Mouse (Mus musculus) lung, embryonic 15.5 days (tissue): ENCODE data around the gene Entpd8. TPM values are rescaled to one million over a fixed set of nuclear protein-coding genes. Genes with fewer than 3 reads are reported as not detected.

Experiments
- ATAC-seq: fragments of 200-750 bp; cut with Nextera tagmentation; 2 replicates; pipeline ENCODE4 v1.8.0; 2017; ENCODE audit warnings: moderate number of reproducible peaks, borderline replicate concordance; ENCODE audit not compliant: low FRiP score, low TSS enrichment; ENCODE audit errors: extremely low read depth
- H3K27ac ChIP-seq: fragments of 300-500 bp; sonication (generic); 2 replicates; pipeline ENCODE4 v1.5.1; 2015; ENCODE audit warnings: moderate library complexity, mild to moderate bottlenecking, inconsistent platforms
- H3K27me3 ChIP-seq: fragments of 300-500 bp; sonication (generic); 2 replicates; pipeline ENCODE4 v1.6.1; 2015; ENCODE audit warnings: inconsistent platforms
- H3K36me3 ChIP-seq: fragments of 300-500 bp; sonication (generic); 2 replicates; pipeline ENCODE4 v1.6.1; 2015; ENCODE audit warnings: inconsistent platforms
- H3K4me1 ChIP-seq: fragments of 300-500 bp; sonication (generic); 2 replicates; pipeline ENCODE4 v1.6.1; 2015; ENCODE audit warnings: inconsistent platforms
- H3K4me2 ChIP-seq: fragments of 300-500 bp; sonication (generic); 2 replicates; pipeline ENCODE4 v1.6.1; 2015; ENCODE audit warnings: inconsistent platforms, mild to moderate bottlenecking, moderate library complexity
- H3K4me3 ChIP-seq: fragments of 300-500 bp; sonication (generic); 2 replicates; pipeline ENCODE4 v1.5.1; 2015; ENCODE audit warnings: mild to moderate bottlenecking, inconsistent platforms
- H3K9ac ChIP-seq: fragments of 300-500 bp; sonication (generic); 2 replicates; pipeline ENCODE4 v1.6.1; 2015; ENCODE audit warnings: inconsistent platforms
- H3K9me3 ChIP-seq: fragments of 300-500 bp; sonication (generic); 2 replicates; pipeline ENCODE4 v1.6.1; 2016; ENCODE audit warnings: inconsistent platforms
- WGBS: fragments of 180-500 bp; shearing (Covaris S2); methylation state at CpG from one replicate; pipeline ENCODE4 v1.1.7; 2015; 5-methylcytosine and 5-hydroxymethylcytosine counted together
- microRNA-seq: library from miRNA; unstranded; fragments of <30 nt; microRNA quantifications from one replicate; pipeline ENCODE4, GENCODE M21; 2016
- polyA plus RNA-seq: library from polyadenylated mRNA; unstranded; fragments of >200 nt; fragmentation: Nextera tagmentation; extraction: Ambion mirVana; gene quantifications from 2 replicates; pipeline ENCODE4 v1.2.1, GENCODE M21; 2015

Gene Entpd8
- polyA plus RNA-seq, 1 experiment from 2014 or later = 0.31 TPM

DNA sequence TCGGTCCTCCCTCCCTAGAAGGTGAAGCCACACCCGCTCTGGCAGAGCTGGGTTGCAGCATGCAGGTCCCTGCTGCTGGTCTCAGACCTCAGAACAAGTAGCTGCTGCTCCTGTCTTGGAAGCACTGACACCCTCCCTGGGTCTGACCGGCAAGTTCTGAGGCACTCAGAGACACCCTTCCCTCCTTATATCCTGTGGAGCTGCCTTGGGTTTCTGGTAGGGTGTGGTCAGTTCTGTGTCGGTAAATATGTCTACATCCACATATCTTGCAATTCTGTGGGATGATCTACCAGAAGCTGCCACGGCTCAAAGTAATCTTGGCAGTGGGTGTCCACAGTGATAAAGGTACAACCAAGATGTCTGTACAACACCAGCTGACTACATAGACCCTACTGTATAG lies 43.4 kb downstream of the Entpd8 start:
- WGBS = 62% methylated on average over 5 of the region's 5 CpGs
- no peak overlapping the region for H3K27ac ChIP-seq
- no peak overlapping the region for H3K4me3 ChIP-seq
- H3K4me1 ChIP-seq = peaks cover 20% of the 10 kb centered on the region
- no peak overlapping the region for H3K9ac ChIP-seq
- no peak overlapping the region for H3K4me2 ChIP-seq
- no peaks in the 10 kb centered on the region for H3K9me3 ChIP-seq
- no peaks in the 10 kb centered on the region for H3K27me3 ChIP-seq
- ATAC-seq = no peak
- H3K36me3 ChIP-seq = no peaks in the 10 kb centered on the region

DNA sequence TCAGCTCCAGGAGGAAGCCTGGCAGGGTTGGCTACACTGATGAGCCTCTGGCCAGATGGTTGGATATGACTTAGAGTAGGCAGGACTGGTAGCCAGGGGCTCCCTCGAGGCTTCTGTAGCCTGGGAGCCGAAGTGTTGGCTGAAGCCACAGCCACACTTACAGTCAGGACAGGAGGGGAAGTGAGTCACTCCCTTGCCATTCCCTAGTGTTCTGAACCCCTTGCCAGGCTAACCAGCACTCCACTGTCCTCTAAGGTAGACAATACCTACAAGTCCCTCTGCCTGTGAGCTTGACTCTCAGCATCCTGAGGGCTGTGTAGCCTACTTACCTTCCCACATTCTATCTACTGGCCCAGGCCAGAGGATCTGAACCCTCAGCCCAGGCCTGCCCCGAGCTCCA lies 44.3 kb downstream of the Entpd8 start:
- Histone ChIP-seq H3K27me3 (no peaks in the 10 kb centered on the region), H3K9ac (no peak overlapping the region), H3K27ac (no peak overlapping the region), H3K9me3 (no peaks in the 10 kb centered on the region), H3K36me3 (no peaks in the 10 kb centered on the region), H3K4me3 (no peak overlapping the region), H3K4me1 (peaks cover 20% of the 10 kb centered on the region), H3K4me2 (no peak overlapping the region)
- ATAC-seq = no peak
- 62% methylated on average over 3 of the region's 3 CpGs for WGBS

DNA sequence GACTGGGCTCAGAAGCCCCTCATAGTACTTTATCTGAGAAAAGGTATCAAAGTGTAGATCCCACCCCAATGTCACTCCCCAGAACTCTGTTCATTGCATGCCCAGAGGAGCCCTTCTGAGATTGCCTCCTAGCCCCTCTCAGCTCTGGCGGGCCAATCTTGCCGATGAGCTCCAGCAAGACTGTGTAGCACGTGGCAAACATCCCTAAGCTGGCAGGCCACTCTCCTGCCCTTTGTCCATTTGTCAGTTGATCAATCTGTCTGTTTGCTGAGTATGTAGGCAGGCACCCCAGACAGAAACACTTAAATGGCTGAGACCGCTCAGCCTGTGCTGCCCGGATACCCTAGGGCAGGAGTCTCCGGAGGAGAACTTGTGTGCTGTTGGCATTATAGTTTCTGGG lies 45.0 kb downstream of the Entpd8 start:
- H3K27me3 ChIP-seq = no peaks in the 10 kb centered on the region
- ATAC-seq = no peak
- no peak overlapping the region for H3K4me3 ChIP-seq
- peaks cover 20% of the 10 kb centered on the region for H3K4me1 ChIP-seq
- H3K36me3 ChIP-seq = no peaks in the 10 kb centered on the region
- WGBS = 83% methylated on average over 6 of the region's 6 CpGs
- H3K4me2 ChIP-seq = no peak overlapping the region
- no peak overlapping the region for H3K9ac ChIP-seq
- peak overlapping the region; percentile 85; the same call in 1 of the 2 replicates for H3K27ac ChIP-seq
- no peaks in the 10 kb centered on the region for H3K9me3 ChIP-seq

DNA sequence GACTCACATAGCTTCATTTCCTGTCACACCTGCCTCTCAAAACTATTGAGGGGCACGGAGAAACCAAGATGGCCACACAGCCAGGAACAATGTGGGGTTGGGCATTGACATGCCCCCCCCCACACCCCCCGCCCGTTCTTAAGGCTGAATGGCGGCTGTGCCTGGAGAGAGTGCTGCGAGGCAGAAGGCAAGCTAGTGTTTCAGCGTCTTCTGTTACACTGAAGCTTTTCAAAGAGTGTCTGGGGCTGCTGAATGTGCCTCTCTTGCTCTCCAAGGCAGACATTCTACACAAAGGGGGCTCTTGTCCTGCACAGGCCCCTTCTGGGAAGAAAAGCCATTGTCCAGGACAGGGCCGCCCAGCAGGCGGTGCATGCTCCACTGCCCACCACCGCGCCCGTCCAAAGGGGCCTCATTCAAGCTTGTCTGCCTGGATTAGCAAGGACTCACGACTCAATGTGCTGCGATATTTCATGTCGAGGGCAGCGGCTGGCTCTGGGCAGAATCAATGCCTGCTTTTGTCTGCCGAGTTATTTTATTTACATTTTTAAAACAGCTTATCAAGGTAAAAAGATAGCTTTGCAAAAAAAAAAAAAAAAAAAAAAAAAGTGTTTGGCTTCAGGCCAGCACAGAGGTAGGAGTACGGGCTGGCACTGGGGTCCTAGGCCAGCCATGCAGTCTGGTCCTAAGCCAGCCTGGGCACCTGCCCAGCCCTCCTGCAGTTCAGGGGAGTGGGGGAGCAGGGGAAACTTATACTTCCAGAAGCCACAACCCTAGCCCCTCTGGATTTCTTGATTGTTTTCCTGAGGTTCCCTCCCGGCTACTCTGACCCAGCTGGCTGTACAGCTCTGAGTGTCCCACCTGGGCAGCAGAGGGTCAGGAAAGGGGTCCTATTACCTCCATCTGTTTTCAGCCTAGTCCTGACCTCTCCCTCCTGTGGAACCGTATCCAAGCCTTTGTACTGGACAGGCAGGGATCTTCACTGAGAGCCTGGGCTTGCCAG lies 46.2 kb downstream of the Entpd8 start:
- WGBS = 39% methylated on average over 19 of the region's 19 CpGs
- H3K9ac ChIP-seq = no peak overlapping the region

DNA sequence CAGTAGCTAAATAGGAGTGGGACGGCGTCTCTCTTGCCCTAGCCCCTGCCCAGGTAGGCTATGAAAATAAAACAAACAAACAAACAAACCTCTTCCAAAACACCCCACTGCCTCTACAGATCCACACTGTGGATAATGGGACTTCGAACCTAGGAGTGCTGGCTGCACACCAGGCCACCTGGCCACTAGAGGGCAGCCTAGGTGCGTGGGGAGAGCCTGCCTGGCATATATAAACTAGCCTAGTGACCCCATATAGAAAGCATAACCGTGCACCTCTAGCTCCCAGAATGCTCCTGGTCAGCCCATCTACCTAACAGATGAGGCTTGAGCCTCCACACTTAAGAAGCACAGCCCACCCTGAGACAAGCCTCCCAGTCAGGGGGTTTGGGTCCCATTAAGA lies 47.1 kb downstream of the Entpd8 start:
- no peaks in the 10 kb centered on the region for H3K9me3 ChIP-seq
- peak; percentile 40; the same call in 1 of the 2 replicates for ATAC-seq
- H3K9ac ChIP-seq = no peak overlapping the region
- WGBS = 38% methylated on average over 5 of the region's 5 CpGs
- peak overlapping the region; percentile 85 for H3K27ac ChIP-seq
- H3K27me3 ChIP-seq = no peaks in the 10 kb centered on the region
- peaks cover 20% of the 10 kb centered on the region for H3K4me1 ChIP-seq
- H3K36me3 ChIP-seq = no peaks in the 10 kb centered on the region
- no peak overlapping the region for H3K4me3 ChIP-seq
- no peak overlapping the region for H3K4me2 ChIP-seq

More for the DNA sequence above, 46.2 kb downstream of the Entpd8 start:
- no peak overlapping the region for H3K4me3 ChIP-seq
- H3K4me2 ChIP-seq = no peak overlapping the region
- peak overlapping the region; percentile 85 for H3K27ac ChIP-seq
- H3K4me1 ChIP-seq = peaks cover 20% of the 10 kb centered on the region
- H3K9me3 ChIP-seq = no peaks in the 10 kb centered on the region
- H3K36me3 ChIP-seq = no peaks in the 10 kb centered on the region
- 0 out of 2 replicates have a peak, but pooled peaks have one; percentile 40 for ATAC-seq
- H3K27me3 ChIP-seq = no peaks in the 10 kb centered on the region

DNA sequence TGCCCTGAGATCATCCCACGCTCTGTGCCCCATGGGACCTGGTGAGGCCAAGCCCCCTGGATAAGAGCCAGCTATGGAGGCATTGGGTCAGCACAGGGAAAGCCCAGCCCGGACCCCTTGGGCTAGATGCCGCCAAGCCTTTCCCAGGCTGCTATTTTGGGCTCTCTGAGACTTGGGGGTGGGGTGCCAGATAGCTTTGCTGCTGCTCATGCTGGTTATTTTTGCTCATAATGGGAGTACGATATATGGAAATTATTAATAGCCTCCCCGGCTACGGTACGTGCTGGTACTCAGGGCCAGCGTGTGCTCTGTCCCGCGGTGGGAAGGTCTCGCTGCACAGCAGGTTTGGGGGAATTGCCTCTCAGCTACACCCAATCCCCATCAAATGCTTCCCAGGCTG lies 48.0 kb downstream of the Entpd8 start:
- Histone ChIP-seq H3K9me3 (no peaks in the 10 kb centered on the region), H3K27me3 (no peaks in the 10 kb centered on the region), H3K4me2 (no peak overlapping the region), H3K27ac (peak overlapping the region; percentile 42), H3K4me1 (peaks cover 20% of the 10 kb centered on the region), H3K36me3 (no peaks in the 10 kb centered on the region), H3K4me3 (no peak overlapping the region), H3K9ac (no peak overlapping the region)
- no peak; the same call in 1 of the 2 replicates for ATAC-seq
- WGBS = 61% methylated on average over 11 of the region's 11 CpGs

DNA sequence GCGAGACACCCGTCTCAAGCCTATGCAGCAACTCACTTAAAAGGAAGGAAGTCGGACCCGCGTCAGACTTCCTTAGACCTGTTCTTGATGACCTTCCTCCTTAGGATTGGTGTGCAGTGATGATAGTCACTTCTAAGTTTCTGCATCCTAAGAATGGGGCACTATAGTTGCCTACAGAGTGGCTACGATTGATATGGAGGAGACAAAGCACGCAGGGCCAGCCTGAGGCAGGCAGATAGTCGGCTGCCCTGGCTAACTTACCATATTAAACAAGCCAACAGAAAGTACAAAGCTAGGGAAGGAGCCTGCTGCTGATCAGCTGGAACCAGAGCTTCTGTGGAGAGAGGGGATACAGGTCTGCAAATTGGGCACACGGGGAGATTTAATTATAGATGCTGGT lies 51.5 kb downstream of the Entpd8 start:
- 69% methylated on average over 9 of the region's 9 CpGs for WGBS
- no peak overlapping the region for H3K27ac ChIP-seq
- no peak overlapping the region for H3K4me3 ChIP-seq
- H3K36me3 ChIP-seq = no peaks in the 10 kb centered on the region
- H3K9me3 ChIP-seq = no peaks in the 10 kb centered on the region
- peaks cover 13% of the 10 kb centered on the region for H3K4me1 ChIP-seq
- no peak overlapping the region for H3K9ac ChIP-seq
- no peak overlapping the region for H3K4me2 ChIP-seq
- no peak for ATAC-seq
- no peaks in the 10 kb centered on the region for H3K27me3 ChIP-seq

Small RNA genes within 50 kb of the gene (microRNA-seq; reads per million reads assigned to microRNA genes)
- not detected for gene Gm24328
- not detected for gene Mir7664

Other genes starting within 250 kb of the Entpd8 start
- gene Ehmt1, start 160.7 kb upstream of the Entpd8 start, polyA plus RNA-seq = 89.4 and 91.7 TPM in 2 replicates
- gene Arrdc1, start 145.1 kb upstream of the Entpd8 start, polyA plus RNA-seq = 98.8 and 116 TPM in 2 replicates
- gene Zmynd19, start 130.5 kb upstream of the Entpd8 start, polyA plus RNA-seq = 16.3 and 17.0 TPM in 2 replicates
- gene Dph7, start 117.9 kb upstream of the Entpd8 start, polyA plus RNA-seq = 24.5 and 26.0 TPM in 2 replicates
- 106 and 114 TPM in 2 replicates for gene Mrpl41, start 105.2 kb upstream of the Entpd8 start, polyA plus RNA-seq
- gene Pnpla7, start 104.3 kb upstream of the Entpd8 start, polyA plus RNA-seq = 5.1 and 7.9 TPM in 2 replicates
- gene Nsmf, start 25.9 kb upstream of the Entpd8 start, polyA plus RNA-seq = 67.3 and 71.1 TPM in 2 replicates
- 1.0 and 1.1 TPM in 2 replicates for gene Noxa1, start 14.8 kb downstream of the Entpd8 start, polyA plus RNA-seq
- gene Nrarp, start 100.5 kb downstream of the Entpd8 start, polyA plus RNA-seq = 15.7 and 16.0 TPM in 2 replicates
- gene Tor4a, start 116.6 kb downstream of the Entpd8 start, polyA plus RNA-seq = 8.8 and 11.7 TPM in 2 replicates
- gene Nelfb, start 131.2 kb downstream of the Entpd8 start, polyA plus RNA-seq = 121 and 122 TPM in 2 replicates
- gene Stpg3, start 134.3 kb downstream of the Entpd8 start, polyA plus RNA-seq = not detected in 2 replicates
- gene Fam166a, start 138.4 kb downstream of the Entpd8 start, polyA plus RNA-seq = 0.69 and 1.4 TPM in 2 replicates
- 704 and 709 TPM in 2 replicates for gene Tubb4b, start 144.4 kb downstream of the Entpd8 start, polyA plus RNA-seq
- not detected in 2 replicates for gene Slc34a3, start 154.1 kb downstream of the Entpd8 start, polyA plus RNA-seq
- not detected in 2 replicates for gene Rnf224, start 156.5 kb downstream of the Entpd8 start, polyA plus RNA-seq
- gene Rnf208, start 162.0 kb downstream of the Entpd8 start, polyA plus RNA-seq = 8.9 and 9.9 TPM in 2 replicates
- 0.19 and 0.35 TPM in 2 replicates for gene Cysrt1, start 162.1 kb downstream of the Entpd8 start, polyA plus RNA-seq
- 3.5 and 5.0 TPM in 2 replicates for gene AL732309.1, start 166.6 kb downstream of the Entpd8 start, polyA plus RNA-seq
- gene Tmem203, start 175.1 kb downstream of the Entpd8 start, polyA plus RNA-seq = 24.4 and 24.5 TPM in 2 replicates
- 6.7 and 8.7 TPM in 2 replicates for gene Tprn, start 182.3 kb downstream of the Entpd8 start, polyA plus RNA-seq
- gene Ssna1, start 192.1 kb downstream of the Entpd8 start, polyA plus RNA-seq = 229 and 239 TPM in 2 replicates
- gene Anapc2, start 192.2 kb downstream of the Entpd8 start, polyA plus RNA-seq = 132 and 136 TPM in 2 replicates
- gene Tmem210, start 207.8 kb downstream of the Entpd8 start, polyA plus RNA-seq = not detected in 2 replicates
- gene Lrrc26, start 209.6 kb downstream of the Entpd8 start, polyA plus RNA-seq = 3.4 and 4.5 TPM in 2 replicates
- gene Grin1, start 238.9 kb downstream of the Entpd8 start, polyA plus RNA-seq = 0.45 and 0.48 TPM in 2 replicates